Mouse (Mus musculus): ENCODE results near the gene Mmp13.
"Not testable (repeated sequence)": the region's sequence is repeated elsewhere in the genome, so short reads cannot be mapped to it uniquely, and the experiment has no call there.

Mmp13 gene

GRCm38 (mm10) chr9:7272214-7272613 lies at the start of gene Mmp13:
TSS of gene Mmp13 (plus strand) at chr9:7272514.
- DNase-seq = no peak

- DNase-seq = no peak
Observed at GRCm38 (mm10) chr9:7238619-7239018, 33.7 kb upstream of the Mmp13 start.

- no peak for DNase-seq
Observed at GRCm38 (mm10) chr9:7239967-7240366, 32.3 kb upstream of the Mmp13 start.

GRCm38 (mm10) chr9:7252797-7253654 lies 19.3 kb upstream of the Mmp13 start:
- no peak for DNase-seq

GRCm38 (mm10) chr9:7261667-7262066 lies 10.6 kb upstream of the Mmp13 start:
- no peak for DNase-seq

- DNase-seq = no peak
Observed at GRCm38 (mm10) chr9:7270071-7270470, 2.2 kb upstream of the Mmp13 start.

GRCm38 (mm10) chr9:7282565-7283302 lies 10.4 kb downstream of the Mmp13 start:
- DNase-seq = no peak

GRCm38 (mm10) chr9:7283303-7283684 lies 11.0 kb downstream of the Mmp13 start:
- not testable (repeated sequence) for DNase-seq

- DNase-seq = no peak
Observed at GRCm38 (mm10) chr9:7289501-7289900, 17.2 kb downstream of the Mmp13 start.

GRCm38 (mm10) chr9:7289901-7290300 lies 17.6 kb downstream of the Mmp13 start:
- no peak for DNase-seq

- DNase-seq = no peak
Observed at GRCm38 (mm10) chr9:7292132-7292531, 19.8 kb downstream of the Mmp13 start.

- no peak for DNase-seq
Observed at GRCm38 (mm10) chr9:7331847-7332246, 59.5 kb downstream of the Mmp13 start.
